Mouse (Mus musculus): Measurements from ENCODE around the gene Cbln3.
A peak's percentile ranks its signal among the peaks of the same experiment; 100 is the strongest.

GRCm38 (mm10) chr14:55873714-55874683 is 10.2 kb downstream of the Cbln3 start:
- TF ChIP-seq CTCF (IDR thresholded peaks at IDR 0.05; ENCODE audit: borderline replicate concordance, control insufficient read depth, extremely low read depth, insufficient read depth, low read length, poor library complexity) (peak; percentile 88), POLR2A (IDR thresholded peaks at IDR 0.05; ENCODE audit: control insufficient read depth, extremely low read depth, insufficient read depth, low read length, poor library complexity) (no peak)
